Mouse (Mus musculus) liver (tissue): ENCODE measurements around the gene Mthfsd.

Experiments used
- DNase-seq: peaks from one replicate; pipeline ENCODE4 v3.0.0-alpha.2; 2020; ENCODE audit warnings: mixed read lengths

The Mthfsd gene

GRCm38 (mm10) chr8:121121704-121122103, 13.5 kb upstream of the Mthfsd start:
- no peak for DNase-seq

DNA sequence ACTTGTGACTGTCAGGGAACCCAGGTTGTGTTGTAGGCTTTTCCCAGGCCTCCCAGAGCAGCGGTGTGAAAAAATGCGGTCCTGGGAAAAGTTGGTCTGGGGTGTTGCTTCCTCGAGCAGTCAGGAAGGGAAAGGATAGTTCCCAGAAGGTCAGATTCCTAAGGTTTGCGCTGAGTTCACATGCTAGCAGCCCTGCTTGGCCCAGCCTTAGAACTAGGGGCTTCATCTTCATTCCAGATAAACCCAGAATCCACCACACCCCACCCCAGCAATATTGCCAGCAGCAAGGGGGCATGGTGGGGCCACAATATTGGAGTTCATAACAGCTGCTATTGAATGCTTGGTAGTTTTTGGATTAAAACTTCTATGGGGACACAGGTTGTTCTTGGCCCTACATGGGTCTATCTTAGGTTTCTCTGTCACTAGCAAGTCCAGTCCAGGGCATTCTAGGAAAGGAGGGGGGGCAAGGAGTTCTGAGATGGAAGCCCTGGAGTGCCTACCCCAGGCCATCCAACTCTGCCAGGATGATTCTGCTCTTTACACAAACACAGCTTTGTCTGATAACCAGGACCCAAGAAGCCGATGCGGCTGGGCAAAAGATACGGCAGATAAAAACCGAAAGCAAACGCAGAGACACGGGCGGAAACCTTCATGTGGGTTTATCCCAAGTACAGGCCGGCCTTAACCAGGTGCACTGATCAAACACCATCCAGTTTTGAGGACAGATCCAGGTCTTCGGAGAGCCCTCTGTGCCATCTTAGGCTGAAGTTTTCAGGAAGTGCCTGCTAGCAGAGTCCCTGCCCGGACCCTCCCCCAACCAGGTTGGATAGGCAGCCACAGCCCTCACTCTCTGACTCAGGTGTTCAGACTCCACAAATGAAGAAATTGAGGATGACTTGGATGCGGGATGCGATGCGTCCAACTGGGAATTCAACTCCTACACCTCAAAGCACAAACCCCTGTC, 12.5 kb upstream of the Mthfsd start:
- no peak for DNase-seq

- DNase-seq = no peak
Observed at GRCm38 (mm10) chr8:121119635-121120455, 11.7 kb upstream of the Mthfsd start.

GRCm38 (mm10) chr8:121118634-121119420, 10.6 kb upstream of the Mthfsd start:
- DNase-seq = no peak

- no peak for DNase-seq
Observed at GRCm38 (mm10) chr8:121117906-121118305, 9.7 kb upstream of the Mthfsd start.

- no peak for DNase-seq
Observed at GRCm38 (mm10) chr8:121117186-121117651, 9.0 kb upstream of the Mthfsd start.

DNA sequence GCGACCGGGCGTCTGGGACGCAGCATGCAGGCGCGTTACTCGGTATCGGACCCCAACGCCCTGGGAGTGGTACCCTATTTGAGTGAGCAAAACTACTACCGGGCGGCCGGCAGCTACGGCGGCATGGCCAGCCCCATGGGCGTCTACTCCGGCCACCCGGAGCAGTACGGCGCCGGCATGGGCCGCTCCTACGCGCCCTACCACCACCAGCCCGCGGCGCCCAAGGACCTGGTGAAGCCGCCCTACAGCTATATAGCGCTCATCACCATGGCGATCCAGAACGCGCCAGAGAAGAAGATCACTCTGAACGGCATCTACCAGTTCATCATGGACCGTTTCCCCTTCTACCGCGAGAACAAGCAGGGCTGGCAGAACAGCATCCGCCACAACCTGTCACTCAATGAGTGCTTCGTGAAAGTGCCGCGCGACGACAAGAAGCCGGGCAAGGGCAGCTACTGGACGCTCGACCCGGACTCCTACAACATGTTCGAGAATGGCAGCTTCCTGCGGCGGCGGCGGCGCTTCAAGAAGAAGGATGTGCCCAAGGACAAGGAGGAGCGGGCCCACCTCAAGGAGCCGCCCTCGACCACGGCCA, 8.5 kb upstream of the Mthfsd start:
- no peak for DNase-seq

DNA sequence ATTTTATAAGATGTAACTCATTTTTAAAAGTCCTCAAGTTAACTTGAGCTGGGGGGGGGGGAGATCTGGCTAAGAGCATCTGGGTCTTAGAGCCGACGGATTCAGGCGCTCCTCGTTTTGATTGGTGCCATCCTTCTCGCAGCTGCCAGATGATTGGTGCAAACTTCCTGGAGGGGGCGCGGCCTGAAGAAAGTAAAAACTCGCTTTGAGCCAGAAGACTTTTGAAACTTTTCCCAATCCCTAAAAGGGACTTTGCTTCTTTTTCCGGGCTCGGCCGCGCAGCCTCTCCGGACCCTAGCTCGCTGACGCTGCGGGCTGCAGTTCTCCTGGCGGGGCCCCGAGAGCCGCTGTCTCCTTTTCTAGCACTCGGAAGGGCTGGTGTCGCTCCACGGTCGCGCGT, 7.8 kb upstream of the Mthfsd start, which contains the start of gene Foxc2:
Gene Foxc2, plus strand, starts transcription at position 224 of the 400 bp plus-strand sequence.
- peak; percentile 75 for DNase-seq

- DNase-seq = no peak
Observed at GRCm38 (mm10) chr8:121115136-121115535, 6.9 kb upstream of the Mthfsd start.

- DNase-seq = peak; percentile 88
Observed at GRCm38 (mm10) chr8:121113261-121113660, 5.1 kb upstream of the Mthfsd start.

- no peak for DNase-seq
Observed at GRCm38 (mm10) chr8:121111145-121111907, 3.1 kb upstream of the Mthfsd start.

DNA sequence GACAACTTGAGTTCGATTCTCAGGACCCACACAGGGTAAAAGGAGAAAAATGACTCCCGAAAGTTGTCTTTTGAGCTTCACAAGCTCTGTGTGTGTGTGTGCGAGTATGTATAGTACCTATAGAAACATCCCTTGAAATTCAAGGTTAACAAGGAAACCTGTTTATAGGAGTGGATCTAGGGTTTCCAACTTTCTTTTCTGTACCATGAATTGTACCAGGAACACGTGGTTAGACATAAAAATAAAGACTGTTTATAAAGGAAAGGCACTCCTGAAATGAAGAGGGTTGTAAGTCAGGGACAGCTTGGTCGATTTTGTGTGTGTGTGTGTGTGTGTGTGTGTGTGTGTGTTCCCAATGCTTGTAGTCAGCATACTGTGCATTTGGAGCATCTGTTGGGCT, 465 bp upstream of the Mthfsd start:
- no peak for DNase-seq

DNA sequence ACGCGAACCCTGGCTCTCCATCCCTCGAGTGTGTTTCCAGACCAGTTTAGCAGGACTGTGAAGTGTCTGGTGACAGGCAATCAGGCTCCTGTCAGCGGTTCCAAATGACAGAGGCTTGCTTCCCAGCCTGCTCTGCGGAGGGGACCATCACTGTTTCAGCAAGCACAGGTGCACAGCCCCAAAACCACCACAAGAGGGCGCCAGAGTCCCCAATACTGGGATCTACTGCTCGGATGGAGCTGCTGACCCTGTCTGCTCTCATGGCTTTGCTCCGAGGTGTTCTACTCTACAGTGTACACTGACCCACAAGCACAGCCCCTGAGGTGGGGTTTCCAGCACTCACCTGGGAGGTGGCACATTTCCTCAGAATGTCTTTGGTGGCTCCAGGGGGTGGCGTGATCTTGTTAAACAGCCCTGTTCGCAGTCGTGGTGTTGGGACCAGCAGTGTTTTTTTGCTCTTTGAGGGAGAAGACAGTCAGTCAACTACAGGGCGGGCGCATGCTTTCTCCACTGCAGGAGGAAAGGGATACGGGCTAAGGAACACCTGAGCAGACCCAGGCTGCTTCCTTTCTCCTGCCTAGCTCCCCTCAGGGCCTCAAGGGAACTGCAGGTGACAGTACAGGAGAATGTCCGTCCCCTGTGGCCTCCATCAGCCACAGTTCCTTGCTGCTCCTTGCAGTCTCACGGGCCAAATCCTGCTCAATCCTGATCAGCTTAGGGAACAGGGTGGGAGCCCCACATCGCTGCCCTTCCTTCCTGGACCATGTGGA, 4.0 kb downstream of the Mthfsd start:
- peak; percentile 79 for DNase-seq

DNA sequence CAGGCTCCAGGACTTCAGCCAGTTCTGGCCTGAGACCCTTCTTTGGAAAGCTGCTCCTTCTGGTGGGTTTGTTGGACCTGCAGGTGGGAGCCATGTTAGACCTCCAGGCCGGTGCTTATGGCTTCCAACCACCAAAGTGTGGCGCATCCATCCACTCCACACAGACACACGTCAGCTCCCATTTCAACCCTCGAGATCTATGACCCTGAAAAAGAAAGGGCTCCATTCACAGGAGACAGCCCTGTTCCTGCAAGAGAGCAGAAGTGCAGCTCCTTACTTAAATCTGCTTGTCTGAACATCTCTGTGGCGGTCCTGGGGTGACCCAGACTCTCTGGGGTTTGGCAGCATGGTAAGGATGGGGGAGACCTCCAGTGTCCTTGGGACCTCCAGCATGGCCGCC, 14.7 kb downstream of the Mthfsd start:
- no peak for DNase-seq

- peak; percentile 83 for DNase-seq
Observed at GRCm38 (mm10) chr8:121092627-121093026, 15.6 kb downstream of the Mthfsd start.

DNA sequence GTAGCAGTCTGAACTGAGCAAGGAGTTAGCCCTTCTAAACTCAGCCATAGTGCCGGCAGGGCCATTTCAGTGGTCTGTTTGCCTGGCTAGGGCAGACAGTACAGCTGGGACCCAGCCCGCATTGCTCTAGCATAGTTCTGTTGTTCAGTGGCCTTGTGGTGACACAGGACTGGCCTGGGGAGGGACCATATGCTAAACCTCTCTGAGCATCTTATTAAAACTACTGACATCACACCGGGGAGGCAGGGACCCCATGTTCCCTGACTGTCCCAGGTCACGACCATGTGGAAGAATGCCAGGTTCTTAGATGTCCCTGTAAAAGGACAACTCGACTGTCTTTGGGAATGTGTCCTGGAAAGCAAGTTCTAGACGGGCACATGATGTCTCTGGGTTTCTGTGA, 16.1 kb downstream of the Mthfsd start:
- DNase-seq = no peak

- DNase-seq = no peak
Observed at GRCm38 (mm10) chr8:121090716-121091115, 17.5 kb downstream of the Mthfsd start.

DNA sequence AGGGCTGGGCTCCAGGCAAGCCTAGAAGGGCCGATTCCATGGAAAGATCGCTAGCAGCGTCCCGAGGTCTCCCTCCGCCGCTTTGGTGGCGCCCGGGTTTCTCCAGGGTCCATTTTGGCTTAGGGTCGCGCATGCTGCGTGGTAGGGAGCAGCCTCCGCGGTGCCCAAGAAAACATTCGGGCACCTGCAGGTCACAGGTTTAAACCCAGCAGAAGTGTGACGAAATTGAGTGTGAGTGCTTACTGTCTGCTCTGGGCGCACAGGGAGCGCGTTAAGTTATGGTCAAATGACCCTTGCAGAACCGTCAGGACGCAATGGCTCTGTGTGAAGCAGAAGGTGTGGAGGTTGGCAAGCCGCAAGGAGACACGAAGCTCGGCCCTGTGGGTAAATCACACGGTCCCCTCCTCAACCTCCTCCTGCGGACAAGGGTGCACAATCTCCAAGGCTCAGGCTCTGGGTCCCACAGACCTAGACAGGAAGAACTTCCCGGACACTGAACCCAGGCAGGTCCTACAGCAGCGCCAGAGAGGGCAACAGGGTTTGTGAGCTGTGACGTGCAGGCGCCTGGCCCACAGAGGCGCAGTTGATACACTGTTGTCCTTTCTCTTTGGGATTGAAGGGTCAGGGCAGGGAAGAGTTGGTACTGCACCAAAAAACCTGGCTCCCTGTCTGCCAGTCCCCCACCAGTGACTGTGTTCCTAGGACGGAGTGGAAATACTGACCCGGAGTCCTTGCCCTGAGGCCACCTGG, 18.4 kb downstream of the Mthfsd start:
- no peak for DNase-seq

DNA sequence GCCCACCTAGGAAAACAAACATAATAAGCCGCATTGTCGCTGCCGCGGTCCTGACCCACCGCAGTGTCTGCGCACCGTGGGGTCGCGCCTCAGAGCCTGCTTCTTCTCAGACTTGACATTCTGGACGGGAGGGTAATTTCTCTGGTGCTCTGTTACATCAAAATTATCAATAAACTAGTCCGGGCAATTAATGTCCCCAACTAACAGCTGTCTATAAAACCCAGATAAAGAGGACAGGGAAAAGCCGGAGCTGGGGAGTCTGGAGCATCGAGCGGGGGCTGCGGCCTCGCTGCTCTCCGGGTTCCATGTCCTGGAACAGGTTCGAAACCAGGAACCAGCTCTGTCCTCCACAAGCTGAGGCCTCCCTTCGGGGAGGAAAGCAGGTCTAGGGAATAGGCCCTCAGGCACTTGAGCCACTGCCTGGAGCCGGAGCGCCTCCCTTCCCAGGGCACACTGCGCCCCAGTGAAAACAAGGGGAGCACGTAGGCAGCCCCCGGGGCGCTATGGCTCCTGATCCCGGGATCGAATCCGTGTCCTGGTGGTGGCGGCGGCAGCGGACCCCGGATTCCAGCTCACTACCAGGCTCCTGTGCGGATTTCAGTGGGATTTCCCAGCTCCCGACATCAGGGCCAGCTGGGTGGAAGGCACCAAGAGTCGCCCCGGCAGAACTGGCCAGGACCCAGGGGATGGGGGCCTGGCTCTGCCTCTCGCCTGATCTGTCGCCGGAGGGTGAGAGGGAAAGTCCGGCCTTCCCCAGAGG, 19.1 kb downstream of the Mthfsd start:
- DNase-seq = no peak
